Mouse (Mus musculus) liver, embryonic 16.5 days (tissue): ENCODE measurements around the gene Rab13. TPM values are rescaled to one million over a fixed set of nuclear protein-coding genes. Genes with fewer than 3 reads are reported as not detected.

ENCODE experiments used
- ATAC-seq: fragments of 200-750 bp; cut with Nextera tagmentation; 2 replicates; pipeline ENCODE4 v1.8.0; 2017; ENCODE audit warnings: low read depth, mild to moderate bottlenecking, moderate number of reproducible peaks, moderate library complexity
- H3K27ac ChIP-seq: fragments of 300-500 bp; sonication (generic); 2 replicates; pipeline ENCODE4 v1.5.1; 2014; ENCODE audit warnings: mild to moderate bottlenecking, low read length
- H3K27me3 ChIP-seq: fragments of 300-500 bp; sonication (generic); 2 replicates; pipeline ENCODE4 v1.6.1; 2014; ENCODE audit warnings: low read depth, low read length, mixed read lengths; ENCODE audit not compliant: control insufficient read depth, insufficient read depth
- H3K36me3 ChIP-seq: fragments of 300-500 bp; sonication (generic); 2 replicates; pipeline ENCODE4 v1.6.1; 2014; ENCODE audit warnings: mild to moderate bottlenecking; ENCODE audit not compliant: control insufficient read depth, insufficient read depth
- H3K4me1 ChIP-seq: fragments of 300-500 bp; sonication (generic); 2 replicates; pipeline ENCODE4 v1.6.1; 2014; ENCODE audit warnings: low read depth, low read length, mixed read lengths; ENCODE audit not compliant: control insufficient read depth
- H3K4me2 ChIP-seq: fragments of 300-500 bp; sonication (generic); 2 replicates; pipeline ENCODE4 v1.6.1; 2014; ENCODE audit warnings: low read depth, low read length, mixed read lengths
- H3K4me3 ChIP-seq: fragments of 300-500 bp; sonication (generic); 2 replicates; pipeline ENCODE4 v1.5.1; 2014; ENCODE audit warnings: low read depth, mild to moderate bottlenecking, low read length
- H3K9ac ChIP-seq: fragments of 300-500 bp; sonication (generic); 2 replicates; pipeline ENCODE4 v1.6.1; 2014; ENCODE audit warnings: low read depth, low read length
- H3K9me3 ChIP-seq: fragments of 300-500 bp; sonication (generic); replicated peaks from 2 replicates; pipeline ENCODE4 v1.6.1; 2016; ENCODE audit warnings: low read length; ENCODE audit not compliant: control insufficient read depth
- WGBS: fragments of 180-500 bp; shearing (Covaris S2); extraction: QIAGEN DNeasy Blood & Tissue Kit; methylation state at CpG from one replicate; pipeline ENCODE4 v1.1.7; 2014; ENCODE audit not compliant: insufficient replicate concordance; 5-methylcytosine and 5-hydroxymethylcytosine counted together
- polyA plus RNA-seq: library from polyadenylated mRNA; unstranded; fragments of >200 nt; fragmentation: Nextera tagmentation; extraction: Ambion mirVana; gene quantifications from 2 replicates; pipeline ENCODE4 v1.2.1, GENCODE M21; 2015

Gene Rab13
- polyA plus RNA-seq: 3.8 and 4.1 TPM in 2 replicates

DNA sequence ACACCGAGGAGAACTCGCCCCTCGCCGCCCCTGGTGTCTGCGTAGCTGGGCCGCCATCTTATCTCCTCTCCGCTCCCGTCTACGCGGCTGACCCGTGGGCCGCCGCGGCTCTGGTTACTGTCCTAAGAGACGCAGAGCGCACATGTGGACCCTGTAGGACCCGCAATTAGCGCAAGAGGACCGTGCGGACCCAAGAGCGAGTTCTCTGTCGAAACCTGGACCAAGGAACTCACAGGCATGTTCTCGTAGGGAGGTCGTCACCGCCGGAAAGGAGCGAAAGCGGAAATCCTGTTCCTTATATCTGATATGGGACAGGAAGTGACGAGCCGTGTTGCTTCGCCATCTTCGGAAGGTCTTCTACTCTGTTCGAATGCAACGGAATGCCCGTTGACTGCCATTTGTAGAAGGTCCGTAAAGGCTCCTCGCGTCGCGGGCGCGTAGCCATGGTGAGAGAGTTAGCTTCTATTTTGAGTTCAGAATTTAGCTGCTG, at the start of gene Rab13, which contains the start of gene Rps27:
Gene Rab13 (plus strand): TSS at position 319 of the 490 bp plus-strand sequence.
Gene Rps27 (minus strand): TSS at position 275 of the 490 bp plus-strand sequence.
- WGBS: under 1% methylated on average over 42 of the region's 42 CpGs

DNA sequence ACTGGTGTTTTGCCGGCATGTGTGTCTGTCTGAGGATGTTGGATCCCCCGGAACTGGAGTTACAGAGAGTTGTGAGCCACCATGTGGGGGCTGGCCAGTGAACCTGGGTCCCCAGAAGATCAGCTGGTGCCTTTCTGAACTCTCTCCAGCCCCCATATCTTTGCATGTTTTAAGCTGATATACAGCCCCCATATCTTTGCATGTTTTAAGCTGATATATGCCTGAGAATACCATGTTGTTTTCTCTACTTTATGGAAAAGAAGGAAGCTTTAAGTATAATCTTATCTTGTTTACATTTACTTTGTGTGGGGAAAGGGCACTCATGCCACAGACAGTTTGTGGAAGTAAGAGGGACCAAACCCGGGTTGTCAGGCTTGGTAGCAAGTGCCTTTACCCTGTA, 33.9 kb upstream of the Rab13 start:
- Histone ChIP-seq H3K4me1 (no peaks in the 10 kb centered on the region), H3K9ac (no peak overlapping the region), H3K27me3 (no peaks in the 10 kb centered on the region), H3K27ac (no peak overlapping the region), H3K36me3 (no peaks in the 10 kb centered on the region), H3K9me3 (no peaks in the 10 kb centered on the region), H3K4me2 (no peak overlapping the region), H3K4me3 (no peak overlapping the region)
- WGBS: 44% methylated on average over 3 of the region's 3 CpGs
- no peak for ATAC-seq

More for the DNA sequence above, at the start of gene Rab13, which contains the start of gene Rps27:
- peak; percentile 93 for ATAC-seq
- peak within 1 kb of the TSS; percentile 71 for H3K4me2 ChIP-seq
- H3K27me3 ChIP-seq: no peaks in the 10 kb centered on the region; the same call in 1 of the 2 replicates
- H3K27ac ChIP-seq: peak within 1 kb of the TSS; percentile 80
- peaks cover 24% of the 10 kb centered on the region for H3K4me1 ChIP-seq
- H3K36me3 ChIP-seq: peaks cover 34% of the 10 kb centered on the region
- H3K9ac ChIP-seq: peak within 1 kb of the TSS; percentile 77
- H3K4me3 ChIP-seq: peak within 1 kb of the TSS; percentile 84
- no peaks in the 10 kb centered on the region for H3K9me3 ChIP-seq

DNA sequence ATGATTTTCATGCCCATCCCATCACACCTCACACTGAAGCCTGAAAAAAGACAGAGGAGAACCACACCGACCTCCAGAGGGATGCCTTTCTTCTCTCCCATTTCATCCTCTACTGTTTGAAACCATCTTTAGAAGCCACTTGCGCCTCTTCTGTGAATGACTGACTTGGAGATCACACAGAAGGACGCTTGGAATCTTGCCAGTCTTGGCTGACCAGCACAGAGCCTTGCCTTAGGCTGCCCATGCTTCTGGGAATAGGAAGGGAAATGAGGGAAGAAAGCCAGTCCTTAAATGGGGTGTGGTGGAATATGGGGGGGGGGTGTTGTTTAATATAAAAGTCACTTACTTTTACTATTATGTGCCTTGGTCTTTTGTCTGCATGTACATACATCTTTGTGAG, 29.9 kb upstream of the Rab13 start:
- no peaks in the 10 kb centered on the region for H3K4me1 ChIP-seq
- H3K4me3 ChIP-seq: no peak overlapping the region
- H3K9ac ChIP-seq: no peak overlapping the region
- WGBS: 61% methylated on average over 3 of the region's 3 CpGs
- no peak overlapping the region for H3K4me2 ChIP-seq
- no peaks in the 10 kb centered on the region for H3K9me3 ChIP-seq
- ATAC-seq: no peak
- H3K36me3 ChIP-seq: no peaks in the 10 kb centered on the region
- H3K27me3 ChIP-seq: no peaks in the 10 kb centered on the region
- H3K27ac ChIP-seq: no peak overlapping the region

DNA sequence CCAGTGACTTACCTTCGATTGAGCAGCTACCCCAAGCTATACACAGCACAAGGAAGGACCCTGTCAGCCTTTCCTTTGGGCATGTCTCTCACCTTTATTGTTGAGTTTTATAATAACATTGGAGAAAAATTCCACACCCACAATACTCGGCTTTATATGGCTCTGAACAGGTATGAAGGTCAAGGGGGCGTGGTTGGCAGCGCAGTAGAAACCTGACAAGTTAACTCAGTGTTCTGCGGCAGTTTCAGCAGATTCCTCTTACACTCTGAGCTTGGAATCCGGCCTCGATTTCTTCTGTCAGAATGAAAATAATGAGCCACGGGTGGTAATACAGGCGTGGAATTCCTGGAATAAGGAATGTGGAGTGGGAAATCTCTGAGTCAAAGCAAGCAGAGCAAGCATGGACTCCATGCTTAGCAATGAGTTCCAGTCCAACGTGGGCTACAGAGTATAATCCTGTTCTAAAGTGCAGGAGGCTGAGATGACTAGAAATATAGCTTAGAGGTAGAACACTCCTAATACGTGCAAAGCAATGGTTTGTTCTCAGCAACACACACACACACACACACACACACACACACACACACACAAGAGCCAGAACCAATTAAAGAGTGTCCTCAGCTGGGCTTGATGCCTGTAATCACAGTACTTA, 22.5 kb upstream of the Rab13 start:
- 61% methylated on average over 11 of the region's 11 CpGs for WGBS
- Histone ChIP-seq H3K27ac (no peak overlapping the region), H3K9ac (no peak overlapping the region), H3K4me3 (no peak overlapping the region), H3K9me3 (no peaks in the 10 kb centered on the region), H3K27me3 (no peaks in the 10 kb centered on the region), H3K4me2 (no peak overlapping the region), H3K4me1 (no peaks in the 10 kb centered on the region), H3K36me3 (no peaks in the 10 kb centered on the region)
- no peak for ATAC-seq

GRCm38 (mm10) chr3:90194759-90195158, 18.7 kb upstream of the Rab13 start:
- Histone ChIP-seq H3K4me1 (no peaks in the 10 kb centered on the region), H3K4me2 (no peak overlapping the region), H3K9ac (no peak overlapping the region), H3K36me3 (no peaks in the 10 kb centered on the region), H3K27me3 (no peaks in the 10 kb centered on the region), H3K4me3 (no peak overlapping the region), H3K9me3 (no peaks in the 10 kb centered on the region), H3K27ac (no peak overlapping the region)
- no peak for ATAC-seq
- 62% methylated on average over 4 of the region's 4 CpGs for WGBS

- Histone ChIP-seq H3K27me3 (no peaks in the 10 kb centered on the region), H3K36me3 (no peaks in the 10 kb centered on the region), H3K4me2 (no peak overlapping the region), H3K4me1 (no peaks in the 10 kb centered on the region), H3K27ac (no peak overlapping the region), H3K9me3 (no peaks in the 10 kb centered on the region), H3K9ac (no peak overlapping the region), H3K4me3 (no peak overlapping the region)
- WGBS: 54% methylated on average over 1 of the region's 1 CpGs
- ATAC-seq: no peak
Observed at GRCm38 (mm10) chr3:90195644-90196043, 17.9 kb upstream of the Rab13 start.

DNA sequence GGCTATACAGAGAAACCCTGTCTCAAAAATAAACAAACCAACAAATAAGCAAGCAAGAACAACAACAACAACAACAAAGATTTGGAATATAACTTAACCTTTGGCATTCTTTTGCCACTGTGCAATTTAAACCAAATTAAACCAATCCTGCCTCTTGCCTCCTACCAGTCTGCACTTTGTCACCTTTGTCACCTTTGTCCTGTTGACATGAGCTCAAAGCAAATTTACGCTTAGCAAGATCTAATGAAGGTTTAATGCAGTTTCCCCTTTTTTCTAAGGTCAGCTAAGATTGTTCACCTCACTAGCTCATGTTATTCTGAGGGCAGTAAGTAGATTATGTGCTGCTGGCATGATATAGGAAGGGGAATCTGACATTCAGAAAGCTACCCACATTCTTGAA, 15.9 kb upstream of the Rab13 start:
- Histone ChIP-seq H3K4me2 (no peak overlapping the region), H3K27me3 (no peaks in the 10 kb centered on the region)

DNA sequence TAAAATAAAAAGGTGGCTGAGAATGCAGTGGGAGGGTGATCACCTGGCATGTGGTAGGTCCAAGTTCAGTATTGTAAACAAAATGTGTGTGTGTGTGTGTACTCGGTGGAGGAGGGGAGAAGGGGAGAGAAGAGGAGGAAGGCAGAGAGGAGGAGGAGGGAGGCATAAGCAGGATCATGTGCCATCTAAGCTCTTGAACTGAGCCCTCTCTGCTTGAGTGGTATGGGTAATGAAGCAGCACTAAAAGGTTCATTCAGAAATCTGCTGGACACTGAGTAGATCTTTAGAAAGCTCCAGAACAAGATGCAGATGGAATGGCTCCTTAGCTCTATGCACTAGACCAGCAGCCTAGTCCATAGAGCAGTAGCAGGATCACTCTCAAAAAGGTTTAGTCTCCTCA, 10.6 kb upstream of the Rab13 start:
- 43% methylated on average over 1 of the region's 1 CpGs for WGBS
- no peak for ATAC-seq

More for the DNA sequence above, 15.9 kb upstream of the Rab13 start:
- ATAC-seq: no peak
- H3K9ac ChIP-seq: no peak overlapping the region
- H3K4me3 ChIP-seq: no peak overlapping the region
- WGBS: 60% methylated on average over 1 of the region's 1 CpGs
- H3K4me1 ChIP-seq: no peaks in the 10 kb centered on the region
- no peaks in the 10 kb centered on the region for H3K36me3 ChIP-seq
- no peak overlapping the region for H3K27ac ChIP-seq
- H3K9me3 ChIP-seq: no peaks in the 10 kb centered on the region

DNA sequence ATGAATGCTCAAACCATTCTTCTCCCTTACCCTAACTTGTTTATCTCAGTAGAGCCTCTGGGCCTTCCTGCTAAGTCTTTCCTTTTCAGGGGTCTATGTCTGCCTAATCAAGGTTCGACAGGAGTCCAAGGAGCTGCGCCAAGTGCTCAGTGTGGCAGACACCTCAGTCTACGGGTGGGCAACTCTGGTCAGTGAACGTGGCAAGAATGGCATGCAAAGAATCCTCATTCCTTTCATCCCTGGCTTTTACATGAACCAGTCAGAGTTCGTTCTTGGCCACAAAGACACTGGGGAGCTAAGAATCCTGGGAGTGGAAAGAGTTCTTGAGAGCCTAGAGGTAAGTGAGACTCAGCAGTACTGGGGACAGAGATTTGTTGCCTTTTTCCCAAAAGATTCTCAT, 9.9 kb upstream of the Rab13 start:
- Histone ChIP-seq H3K27ac (no peak overlapping the region), H3K36me3 (peaks cover 9% of the 10 kb centered on the region)

More for the DNA sequence above, 10.6 kb upstream of the Rab13 start:
- Histone ChIP-seq H3K27ac (no peak overlapping the region), H3K4me3 (no peak overlapping the region), H3K9me3 (no peaks in the 10 kb centered on the region), H3K4me2 (no peak overlapping the region), H3K4me1 (no peaks in the 10 kb centered on the region), H3K9ac (no peak overlapping the region), H3K27me3 (no peaks in the 10 kb centered on the region), H3K36me3 (peaks cover 2% of the 10 kb centered on the region)

More for the DNA sequence above, 9.9 kb upstream of the Rab13 start:
- Histone ChIP-seq H3K9me3 (no peaks in the 10 kb centered on the region), H3K9ac (no peak overlapping the region), H3K4me1 (no peaks in the 10 kb centered on the region; the same call in 1 of the 2 replicates), H3K4me2 (no peak overlapping the region), H3K4me3 (no peak overlapping the region), H3K27me3 (no peaks in the 10 kb centered on the region)
- ATAC-seq: no peak
- WGBS: 58% methylated on average over 5 of the region's 5 CpGs
